Mouse (Mus musculus) testis, adult 2 months (tissue): ENCODE measurements around the gene Nrl. TPM values are rescaled to one million over a fixed set of nuclear protein-coding genes. Genes with fewer than 3 reads are reported as not detected.

Experiments
- H3K27ac ChIP-seq: fragments of 200-500 bp; 2 replicates; pipeline ENCODE4 v1.5.1; 2012; ENCODE audit warnings: low read depth, low read length; ENCODE audit not compliant: control insufficient read depth, insufficient read depth
- H3K27me3 ChIP-seq: fragments of 200-500 bp; 2 replicates; pipeline ENCODE4 v1.6.1; 2012; ENCODE audit warnings: mild to moderate bottlenecking, low read length, moderate library complexity; ENCODE audit not compliant: control insufficient read depth, insufficient read depth
- H3K36me3 ChIP-seq: fragments of 200-500 bp; 2 replicates; pipeline ENCODE4 v1.6.1; 2012; ENCODE audit warnings: mild to moderate bottlenecking, low read length; ENCODE audit not compliant: control insufficient read depth, insufficient read depth
- H3K4me1 ChIP-seq: fragments of 200-500 bp; 2 replicates; pipeline ENCODE4 v1.6.1; 2012; ENCODE audit warnings: low read length; ENCODE audit not compliant: control insufficient read depth, insufficient read depth
- H3K4me3 ChIP-seq: fragments of 200-500 bp; 2 replicates; pipeline ENCODE4 v1.5.1; 2012; ENCODE audit warnings: low read depth, mild to moderate bottlenecking, low read length, moderate library complexity, mixed read lengths; ENCODE audit not compliant: control insufficient read depth
- CTCF ChIP-seq: fragments of 200-500 bp; IDR thresholded peaks from 2 replicates; pipeline ENCODE4 v1.5.1; 2012; ENCODE audit warnings: low read depth, mild to moderate bottlenecking, inconsistent platforms, low read length, moderate library complexity; ENCODE audit not compliant: control insufficient read depth, insufficient read depth, insufficient replicate concordance
- POLR2A ChIP-seq: fragments of 200-500 bp; IDR thresholded peaks from 2 replicates; pipeline ENCODE4 v1.6.1; 2012; ENCODE audit warnings: low read depth, mild to moderate bottlenecking, inconsistent platforms, low read length, moderate library complexity; ENCODE audit not compliant: control insufficient read depth
- polyA plus RNA-seq: library from polyadenylated mRNA; depleted of rRNA; stranded (reverse); fragments of >200 nt; gene quantifications from 2 replicates; pipeline ENCODE4 v1.2.3, GENCODE M21; 2012

Gene Nrl
- polyA plus RNA-seq, 1 experiment = 0.20 TPM

GRCm38 (mm10) chr14:55495509-55496240 is 29.1 kb downstream of the Nrl start:
- Histone ChIP-seq H3K27me3 (no peaks in the 10 kb centered on the region), H3K4me1 (peaks cover 18% of the 10 kb centered on the region), H3K36me3 (no peaks in the 10 kb centered on the region), H3K27ac (no peak overlapping the region), H3K4me3 (no peak overlapping the region)
- TF ChIP-seq POLR2A (no peak), CTCF (no peak)

DNA sequence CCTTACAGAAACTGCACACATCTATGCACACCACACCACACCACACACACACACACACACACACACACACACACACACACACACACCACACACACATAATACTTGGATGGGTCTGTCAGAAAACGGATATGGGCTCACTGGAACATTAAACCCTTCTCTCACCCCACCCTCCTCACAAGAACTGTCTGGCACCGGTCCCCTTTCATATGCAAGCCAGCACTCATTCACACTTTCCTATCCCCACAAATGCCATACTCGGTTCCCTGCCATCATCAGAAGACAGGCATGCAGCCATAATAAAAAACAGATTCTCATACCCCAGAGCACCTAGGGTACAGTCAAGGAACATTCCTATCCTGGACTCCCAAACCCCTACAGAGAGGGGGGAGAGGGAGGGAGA is 32.7 kb downstream of the Nrl start:
- no peak overlapping the region for H3K27ac ChIP-seq
- H3K27me3 ChIP-seq = no peaks in the 10 kb centered on the region
- peaks cover 14% of the 10 kb centered on the region for H3K4me1 ChIP-seq
- no peak overlapping the region for H3K4me3 ChIP-seq
- no peak for TF ChIP-seq CTCF
- TF ChIP-seq POLR2A = no peak
- no peaks in the 10 kb centered on the region for H3K36me3 ChIP-seq

DNA sequence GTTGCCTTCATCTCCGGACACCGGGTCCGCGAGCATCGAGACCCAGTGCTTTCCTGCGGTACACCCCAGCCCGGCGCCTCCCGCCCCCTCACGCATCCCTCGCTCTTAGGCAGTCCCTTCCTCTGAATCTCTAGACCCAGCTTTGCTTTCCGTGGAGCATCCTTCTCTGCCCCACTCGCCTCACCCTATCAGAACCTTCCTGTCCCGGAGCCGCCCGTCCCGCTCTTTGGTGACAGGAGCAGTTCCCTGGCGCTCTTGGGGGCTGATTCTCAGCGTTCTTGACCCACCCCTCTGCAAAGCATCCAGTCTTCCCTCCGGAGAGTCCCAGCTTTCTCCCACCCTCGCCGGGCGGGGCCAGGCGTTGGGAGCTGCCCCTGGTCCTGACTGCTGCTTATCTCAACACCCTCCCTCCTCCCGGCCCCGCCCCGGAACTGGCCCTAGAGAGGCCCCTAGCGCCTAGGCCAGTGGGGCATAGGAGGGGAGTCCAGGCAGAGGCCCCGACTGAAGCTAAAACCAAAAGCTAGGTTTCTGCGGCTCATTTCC is 33.4 kb downstream of the Nrl start:
- Histone ChIP-seq H3K36me3 (no peaks in the 10 kb centered on the region), H3K27ac (no peak overlapping the region), H3K27me3 (no peaks in the 10 kb centered on the region), H3K4me1 (peaks cover 14% of the 10 kb centered on the region), H3K4me3 (peak overlapping the region; percentile 79)
- TF ChIP-seq POLR2A (no peak), CTCF (no peak)

DNA sequence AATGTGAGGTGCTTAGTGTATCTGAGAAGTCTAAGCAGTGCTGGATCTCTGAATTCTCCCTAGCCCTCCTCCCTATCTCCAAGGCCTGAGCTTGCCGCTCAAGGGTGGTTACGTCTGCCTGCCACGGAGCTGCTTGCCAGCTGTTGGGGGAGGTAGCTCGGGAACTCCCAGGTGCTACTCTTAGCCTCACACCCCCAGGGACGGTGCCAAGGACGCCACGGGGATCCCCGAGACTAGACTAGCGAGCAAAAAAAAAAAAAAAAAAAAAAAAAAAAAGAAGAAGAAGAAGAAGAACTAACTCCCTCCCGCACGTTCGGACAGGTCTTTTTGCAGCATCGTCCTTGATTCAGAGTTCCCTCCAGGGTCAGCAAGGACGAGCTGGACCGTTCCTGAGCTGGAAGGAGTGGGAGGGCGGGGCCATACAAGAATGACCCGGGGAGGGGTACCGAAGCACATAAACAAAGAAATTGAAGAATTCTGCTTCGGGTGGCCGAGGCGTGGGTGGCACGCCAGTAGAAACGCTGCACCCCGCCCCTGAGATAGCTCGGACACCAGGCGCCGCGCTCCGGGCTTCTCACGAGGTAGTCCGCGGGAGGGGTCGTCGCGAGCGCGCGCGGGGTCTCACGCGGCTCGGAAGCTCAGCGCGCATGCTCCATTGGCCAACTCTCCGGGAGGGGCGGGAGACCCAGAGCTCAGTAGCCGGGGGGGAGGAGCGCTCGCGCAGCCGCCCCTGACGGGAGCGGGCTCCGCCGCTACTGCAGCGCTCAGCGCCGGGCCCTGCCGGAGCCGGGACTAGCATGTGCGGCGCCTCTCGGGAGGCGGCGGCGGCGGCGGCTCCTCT is 34.2 kb downstream of the Nrl start, which contains the start of gene Carmil3:
Carmil3 (plus strand) TSS at position 291 of the 841 bp plus-strand sequence.
- H3K4me1 ChIP-seq = peaks cover 14% of the 10 kb centered on the region
- no peak within 1 kb of the TSS for H3K27ac ChIP-seq
- H3K4me3 ChIP-seq = peak within 1 kb of the TSS; percentile 79
- H3K36me3 ChIP-seq = no peaks in the 10 kb centered on the region
- TF ChIP-seq CTCF = no peak
- no peak for TF ChIP-seq POLR2A
- no peaks in the 10 kb centered on the region for H3K27me3 ChIP-seq

DNA sequence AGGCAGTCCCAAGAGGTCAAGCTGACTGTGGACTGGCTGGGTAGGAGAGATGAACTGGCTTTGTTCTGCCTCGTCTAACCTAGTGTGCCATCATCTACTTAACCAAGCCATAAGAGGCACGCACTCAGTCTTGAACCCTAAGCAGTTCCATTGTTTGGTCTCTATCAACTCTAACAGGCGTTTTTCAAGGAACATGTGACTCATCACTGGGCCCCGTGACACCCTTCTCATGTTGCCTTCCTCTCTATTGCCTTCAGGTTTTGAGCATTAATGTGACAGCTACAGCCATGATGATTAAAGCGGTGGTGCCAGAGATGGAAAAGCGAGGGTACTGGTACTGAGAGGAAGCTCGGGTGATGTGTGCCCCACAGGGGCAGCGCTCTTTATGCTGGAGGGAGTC is 37.9 kb downstream of the Nrl start:
- no peaks in the 10 kb centered on the region for H3K36me3 ChIP-seq
- H3K4me1 ChIP-seq = peaks cover 14% of the 10 kb centered on the region
- no peak overlapping the region for H3K4me3 ChIP-seq
- H3K27me3 ChIP-seq = no peaks in the 10 kb centered on the region
- no peak overlapping the region for H3K27ac ChIP-seq
- TF ChIP-seq POLR2A (no peak), CTCF (no peak)

DNA sequence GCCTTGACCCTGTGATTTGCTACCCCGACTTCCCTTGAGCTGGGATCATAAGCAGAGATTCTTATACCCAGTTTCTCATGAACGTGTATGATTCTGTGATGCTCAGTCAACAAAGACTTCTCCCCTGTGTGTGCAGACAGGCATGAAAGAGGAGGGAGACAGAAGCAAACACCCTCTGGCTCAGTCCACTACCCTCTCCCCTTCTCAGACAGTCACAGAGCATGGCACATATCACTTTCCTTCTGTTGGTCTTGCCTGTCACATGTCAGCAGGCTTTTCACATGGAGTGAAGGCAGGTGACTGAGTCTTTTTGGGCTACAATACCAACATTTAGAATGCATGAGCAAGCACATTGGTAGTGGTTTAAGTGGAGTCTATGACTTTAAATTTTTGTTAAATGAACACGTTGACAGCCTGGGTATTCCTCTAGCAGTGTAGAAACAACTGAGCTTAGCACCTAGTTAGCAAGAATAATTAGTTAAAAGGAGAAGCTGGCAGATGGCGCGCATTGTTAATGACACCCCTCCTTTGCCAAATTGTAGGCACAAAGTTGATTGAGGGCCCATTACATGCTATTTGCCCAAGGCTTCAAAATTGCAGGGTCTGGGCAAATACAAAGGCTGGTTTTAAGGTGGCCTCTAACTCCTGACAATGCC is 40.2 kb downstream of the Nrl start:
- Histone ChIP-seq H3K36me3 (no peaks in the 10 kb centered on the region), H3K4me1 (peaks cover 5% of the 10 kb centered on the region), H3K27ac (no peak overlapping the region), H3K4me3 (no peak overlapping the region), H3K27me3 (no peaks in the 10 kb centered on the region)
- TF ChIP-seq CTCF = no peak
- no peak for TF ChIP-seq POLR2A

DNA sequence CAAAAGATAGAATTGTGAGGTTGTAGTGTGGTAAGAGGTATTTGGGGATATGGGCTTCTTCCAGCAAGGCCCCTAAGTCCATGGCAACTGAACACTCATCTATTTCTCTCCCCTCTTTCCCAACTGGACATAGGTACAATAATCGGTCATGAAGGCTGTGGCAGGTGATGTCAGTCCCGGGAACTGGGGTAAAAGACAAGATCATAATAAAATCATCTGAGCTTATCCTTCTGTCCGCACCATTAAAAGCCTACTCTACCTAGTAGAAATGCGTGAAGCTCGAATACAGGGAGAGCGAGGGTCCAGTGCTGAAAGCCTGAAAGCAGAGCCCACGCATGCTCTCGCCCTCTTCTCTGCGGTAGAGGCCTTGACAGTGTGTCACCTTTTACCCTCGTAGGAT is 45.2 kb downstream of the Nrl start:
- peaks cover 11% of the 10 kb centered on the region for H3K4me1 ChIP-seq
- peak overlapping the region; percentile 54 for H3K4me3 ChIP-seq

More for the DNA sequence above, 45.2 kb downstream of the Nrl start:
- TF ChIP-seq CTCF (no peak), POLR2A (no peak)
- Histone ChIP-seq H3K36me3 (no peaks in the 10 kb centered on the region), H3K27ac (no peak overlapping the region), H3K27me3 (no peaks in the 10 kb centered on the region)
